Mouse (Mus musculus) liver, embryonic 14 days (tissue): ENCODE measurements around the gene Vmn1r122. TPM values are rescaled to one million over a fixed set of nuclear protein-coding genes. Genes with fewer than 3 reads are reported as not detected.

Source experiments
- polyA plus RNA-seq: library from polyadenylated mRNA; depleted of rRNA; stranded (reverse); fragments of >200 nt; gene quantifications from 2 replicates; pipeline ENCODE4 v1.2.3, GENCODE M21; 2012; rRNA removed

The Vmn1r122 gene
- polyA plus RNA-seq: not detected in 2 replicates

GRCm38 (mm10) chr7:21134028-21134427, at the start of gene Vmn1r122:
Gene Vmn1r122, minus strand, starts transcription at chr7:21134128.

GRCm38 (mm10) chr7:21161885-21162284, 28.0 kb upstream of the Vmn1r122 start, which contains the start of gene Vmn1r123:
Gene Vmn1r123, plus strand, starts transcription at chr7:21162185.

GRCm38 (mm10) chr7:21098413-21098812, 35.5 kb downstream of the Vmn1r122 start, which contains the start of gene Vmn1r121:
Gene Vmn1r121, minus strand, starts transcription at chr7:21098513.

Other genes starting within 250 kb of the Vmn1r122 start
- not detected in 2 replicates for gene Vmn1r118, start 221.8 kb downstream of the Vmn1r122 start, polyA plus RNA-seq
- gene Vmn1r119, start 121.7 kb downstream of the Vmn1r122 start, polyA plus RNA-seq: not detected in 2 replicates
- not detected in 2 replicates for gene Vmn1r120, start 80.3 kb downstream of the Vmn1r122 start, polyA plus RNA-seq
- gene Vmn1r121, start 35.6 kb downstream of the Vmn1r122 start, polyA plus RNA-seq: not detected in 2 replicates
- gene Vmn1r123, start 28.1 kb upstream of the Vmn1r122 start, polyA plus RNA-seq: not detected in 2 replicates
- gene Gm5157, start 56.3 kb upstream of the Vmn1r122 start, polyA plus RNA-seq: not detected in 2 replicates
- not detected in 2 replicates for gene Vmn1r124, start 126.5 kb upstream of the Vmn1r122 start, polyA plus RNA-seq
- not detected in 2 replicates for gene Vmn1r125, start 138.1 kb upstream of the Vmn1r122 start, polyA plus RNA-seq
- not detected in 2 replicates for gene Vmn1r126, start 167.3 kb upstream of the Vmn1r122 start, polyA plus RNA-seq
- not detected in 2 replicates for gene Vmn1r127, start 185.7 kb upstream of the Vmn1r122 start, polyA plus RNA-seq
- not detected in 2 replicates for gene Vmn1r128, start 215.2 kb upstream of the Vmn1r122 start, polyA plus RNA-seq
- not detected in 2 replicates for gene Vmn1r129, start 227.2 kb upstream of the Vmn1r122 start, polyA plus RNA-seq